Mouse (Mus musculus) heart, postnatal 36 days (tissue): ENCODE results near the gene Ggt7. TPM values are rescaled to one million over a fixed set of nuclear protein-coding genes. Genes with fewer than 3 reads are reported as not detected.

Experiments used
- total RNA-seq, 2 experiments: library from RNA; stranded (reverse); gene quantifications; 2 replicates each; pipeline ENCODE4 v1.2.3; 2021

The Ggt7 gene
- total RNA-seq, 2 experiments from 2014 or later = 0.49 to 1.6 TPM

Other genes starting within 250 kb of the Ggt7 start
- 100 to 1,000 TPM; 729 to 769 TPM for gene Map1lc3a, start 241.9 kb downstream of the Ggt7 start, total RNA-seq
- gene Pigu, start 160.8 kb downstream of the Ggt7 start, total RNA-seq = 10 to 100 TPM; 26.8 to 28.7 TPM
- gene Trp53inp2, start 137.2 kb downstream of the Ggt7 start, total RNA-seq = 100 to 1,000 TPM; 468 to 507 TPM
- gene Ncoa6, start 44.3 kb downstream of the Ggt7 start, total RNA-seq = 10 to 100 TPM; 25.1 to 26.5 TPM
- gene Acss2, start 289 bp downstream of the Ggt7 start, total RNA-seq = 10 to 100 TPM; 36.3 to 41.6 TPM
- gene Gss, start 74.6 kb upstream of the Ggt7 start, total RNA-seq = 10 to 100 TPM; 14.8 to 16.9 TPM
- 10 to 100 TPM; 25.3 to 30.2 TPM for gene Myh7b, start 93.0 kb upstream of the Ggt7 start, total RNA-seq
- gene Trpc4ap, start 174.1 kb upstream of the Ggt7 start, total RNA-seq = 10 to 100 TPM; 92.1 to 92.3 TPM
- 1 to 10 TPM; 6.9 to 7.0 TPM for gene Edem2, start 211.2 kb upstream of the Ggt7 start, total RNA-seq
- gene Gm17581, start 217.6 kb upstream of the Ggt7 start, total RNA-seq = not detected
- 1 to 10 TPM; 3.1 to 3.3 TPM for gene Procr, start 232.9 kb upstream of the Ggt7 start, total RNA-seq